Mouse (Mus musculus) thymus, adult 2 months (tissue): ENCODE results near the gene Lrrc34.

Experiments used
- CTCF ChIP-seq: fragments of 200-500 bp; IDR thresholded peaks from 2 replicates; pipeline ENCODE4 v1.5.1; 2012; ENCODE audit warnings: mild to moderate bottlenecking, control low read depth, low read length, moderate library complexity, borderline replicate concordance; ENCODE audit not compliant: control insufficient read depth, poor library complexity, insufficient read depth; ENCODE audit errors: extremely low read depth
- POLR2A ChIP-seq: fragments of 200-500 bp; IDR thresholded peaks from 2 replicates; pipeline ENCODE4 v1.6.1; 2012; ENCODE audit warnings: mild to moderate bottlenecking, low read length, control low read depth, moderate library complexity; ENCODE audit not compliant: control insufficient read depth, poor library complexity, insufficient read depth; ENCODE audit errors: extremely low read depth

GRCm38 (mm10) chr3:30608999-30609398 is 38.7 kb downstream of the Lrrc34 start:
- no peak for TF ChIP-seq CTCF
- TF ChIP-seq POLR2A = no peak
